Mouse (Mus musculus) neural tube, embryonic 13.5 days (tissue): ENCODE measurements around the gene Chmp2a. TPM values are rescaled to one million over a fixed set of nuclear protein-coding genes. Genes with fewer than 3 reads are reported as not detected.

Experiments used
- ATAC-seq: fragments of 200-750 bp; cut with Nextera tagmentation; 2 replicates; pipeline ENCODE4 v1.8.0; 2017; ENCODE audit warnings: low read depth, mild to moderate bottlenecking, moderate TSS enrichment, moderate library complexity
- H3K27ac ChIP-seq: fragments of 300-500 bp; sonication (generic); replicated peaks from 2 replicates; pipeline ENCODE4 v1.5.1; 2015; ENCODE audit warnings: moderate library complexity, mild to moderate bottlenecking, inconsistent platforms
- H3K27me3 ChIP-seq: fragments of 300-500 bp; sonication (generic); 2 replicates; pipeline ENCODE4 v1.6.1; 2015; ENCODE audit warnings: mild to moderate bottlenecking, inconsistent platforms
- H3K36me3 ChIP-seq: fragments of 300-500 bp; sonication (generic); 2 replicates; pipeline ENCODE4 v1.6.1; 2015; ENCODE audit warnings: mild to moderate bottlenecking, inconsistent platforms
- H3K4me1 ChIP-seq: fragments of 300-500 bp; sonication (generic); replicated peaks from 2 replicates; pipeline ENCODE4 v1.6.1; 2015; ENCODE audit warnings: inconsistent platforms
- H3K4me2 ChIP-seq: fragments of 300-500 bp; sonication (generic); 2 replicates; pipeline ENCODE4 v1.6.1; 2015; ENCODE audit warnings: inconsistent platforms, mild to moderate bottlenecking, moderate library complexity
- H3K4me3 ChIP-seq: fragments of 300-500 bp; sonication (generic); 2 replicates; pipeline ENCODE4 v1.5.1; 2015; ENCODE audit warnings: mild to moderate bottlenecking, inconsistent platforms
- H3K9ac ChIP-seq: fragments of 300-500 bp; sonication (generic); 2 replicates; pipeline ENCODE4 v1.6.1; 2015; ENCODE audit warnings: moderate library complexity, mild to moderate bottlenecking, inconsistent platforms
- H3K9me3 ChIP-seq: fragments of 300-500 bp; sonication (generic); 2 replicates; pipeline ENCODE4 v1.6.1; 2016; ENCODE audit warnings: inconsistent platforms
- WGBS: fragments of 180-500 bp; shearing (Covaris S2); methylation state at CpG from one replicate; pipeline ENCODE4 v1.1.7; 2015; 5-methylcytosine and 5-hydroxymethylcytosine counted together
- polyA plus RNA-seq: library from polyadenylated mRNA; unstranded; fragments of >200 nt; fragmentation: Nextera tagmentation; extraction: Ambion mirVana; gene quantifications from 2 replicates; pipeline ENCODE4 v1.2.1, GENCODE M21; 2015

The Chmp2a gene
- polyA plus RNA-seq, 1 experiment from 2014 or later = 189 TPM

GRCm38 (mm10) chr7:12993148-12993547, 41.5 kb downstream of the Chmp2a start:
- no peaks in the 10 kb centered on the region for H3K36me3 ChIP-seq
- no peak overlapping the region for H3K27ac ChIP-seq
- H3K4me1 ChIP-seq = no peaks in the 10 kb centered on the region
- no peak for ATAC-seq
- no peaks in the 10 kb centered on the region for H3K9me3 ChIP-seq
- H3K4me3 ChIP-seq = no peak overlapping the region
- 92% methylated on average over 10 of the region's 10 CpGs for WGBS
- no peak overlapping the region for H3K9ac ChIP-seq
- no peak overlapping the region for H3K4me2 ChIP-seq
- H3K27me3 ChIP-seq = no peaks in the 10 kb centered on the region; the same call in 1 of the 2 replicates

- ATAC-seq = no peak
- no peaks in the 10 kb centered on the region for H3K4me1 ChIP-seq
- H3K9ac ChIP-seq = no peak overlapping the region
- no peaks in the 10 kb centered on the region; the same call in 1 of the 2 replicates for H3K27me3 ChIP-seq
- no peaks in the 10 kb centered on the region for H3K36me3 ChIP-seq
- no peak overlapping the region for H3K27ac ChIP-seq
- no peaks in the 10 kb centered on the region for H3K9me3 ChIP-seq
- no peak overlapping the region for H3K4me3 ChIP-seq
- 6% methylated on average over 3 of the region's 3 CpGs for WGBS
- H3K4me2 ChIP-seq = no peak overlapping the region
These were observed 42.4 kb downstream of the Chmp2a start for GRCm38 (mm10) chr7:12992222-12992621.

GRCm38 (mm10) chr7:12987409-12988189, 47.0 kb downstream of the Chmp2a start:
- WGBS = 86% methylated on average over 8 of the region's 8 CpGs
- no peaks in the 10 kb centered on the region for H3K27me3 ChIP-seq
- H3K4me3 ChIP-seq = no peak overlapping the region
- no peak overlapping the region for H3K27ac ChIP-seq
- H3K9ac ChIP-seq = no peak overlapping the region
- H3K4me2 ChIP-seq = no peak overlapping the region
- no peaks in the 10 kb centered on the region for H3K9me3 ChIP-seq
- no peaks in the 10 kb centered on the region for H3K4me1 ChIP-seq
- H3K36me3 ChIP-seq = 0 out of 2 replicates have a peak, but pooled peaks cover 3% of the 10 kb centered on the region
- ATAC-seq = no peak

- H3K4me3 ChIP-seq = no peak overlapping the region
- H3K4me2 ChIP-seq = no peak overlapping the region
- no peaks in the 10 kb centered on the region for H3K9me3 ChIP-seq
- no peak overlapping the region for H3K27ac ChIP-seq
- H3K27me3 ChIP-seq = no peaks in the 10 kb centered on the region
- H3K9ac ChIP-seq = no peak overlapping the region
- H3K4me1 ChIP-seq = no peaks in the 10 kb centered on the region
- no peak for ATAC-seq
- H3K36me3 ChIP-seq = peaks cover 9% of the 10 kb centered on the region; the same call in 1 of the 2 replicates
- WGBS = 90% methylated on average over 8 of the region's 8 CpGs
These were observed 47.7 kb downstream of the Chmp2a start for GRCm38 (mm10) chr7:12986906-12987305.

GRCm38 (mm10) chr7:12985724-12986123, 48.9 kb downstream of the Chmp2a start:
- Histone ChIP-seq H3K4me1 (no peaks in the 10 kb centered on the region), H3K27ac (no peak overlapping the region), H3K27me3 (no peaks in the 10 kb centered on the region), H3K36me3 (peaks cover 15% of the 10 kb centered on the region; the same call in 1 of the 2 replicates), H3K4me2 (no peak overlapping the region), H3K9me3 (no peaks in the 10 kb centered on the region), H3K9ac (no peak overlapping the region), H3K4me3 (no peak overlapping the region)
- no peak for ATAC-seq
- whole genome bisulfite sequencing = 74% methylated on average over 1 of the region's 1 CpGs

Other genes with a start within 250 kb of the Chmp2a start
- 16.7 and 18.5 TPM in 2 replicates for gene Zscan18, start 231.2 kb downstream of the Chmp2a start, polyA plus RNA-seq
- gene Zfp329, start 215.9 kb downstream of the Chmp2a start, polyA plus RNA-seq = 34.3 and 35.5 TPM in 2 replicates
- 26.1 and 33.1 TPM in 2 replicates for gene Zfp110, start 200.0 kb downstream of the Chmp2a start, polyA plus RNA-seq
- gene Zfp128, start 153.6 kb downstream of the Chmp2a start, polyA plus RNA-seq = 7.6 and 8.8 TPM in 2 replicates
- gene Zscan22, start 137.0 kb downstream of the Chmp2a start, polyA plus RNA-seq = 12.6 and 14.0 TPM in 2 replicates
- 606 and 663 TPM in 2 replicates for gene Rps5, start 112.5 kb downstream of the Chmp2a start, polyA plus RNA-seq
- 0.45 and 0.70 TPM in 2 replicates for gene Rnf225, start 107.4 kb downstream of the Chmp2a start, polyA plus RNA-seq
- gene Zfp324, start 69.0 kb downstream of the Chmp2a start, polyA plus RNA-seq = 11.8 and 14.3 TPM in 2 replicates
- 12.0 and 12.4 TPM in 2 replicates for gene Zfp446, start 57.0 kb downstream of the Chmp2a start, polyA plus RNA-seq
- gene Slc27a5, start 36.6 kb downstream of the Chmp2a start, polyA plus RNA-seq = 0.21 and 0.32 TPM in 2 replicates
- 223 and 229 TPM in 2 replicates for gene Trim28, start 35.7 kb downstream of the Chmp2a start, polyA plus RNA-seq
- gene Zbtb45, start 24.8 kb downstream of the Chmp2a start, polyA plus RNA-seq = 36.2 and 37.8 TPM in 2 replicates
- 149 and 152 TPM in 2 replicates for gene Ube2m, start 3.5 kb upstream of the Chmp2a start, polyA plus RNA-seq
- gene Mzf1, start 20.0 kb upstream of the Chmp2a start, polyA plus RNA-seq = 5.6 and 6.0 TPM in 2 replicates
- 0.04 TPM in 1 of 2 replicates, not detected in the other for gene Vmn1r85, start 60.4 kb upstream of the Chmp2a start, polyA plus RNA-seq
- not detected in 2 replicates for gene Vmn1r86, start 85.1 kb upstream of the Chmp2a start, polyA plus RNA-seq
- gene Vmn1r87, start 105.3 kb upstream of the Chmp2a start, polyA plus RNA-seq = not detected in 2 replicates
- gene Vmn1r88, start 124.8 kb upstream of the Chmp2a start, polyA plus RNA-seq = not detected in 2 replicates
- gene Vmn1r89, start 178.2 kb upstream of the Chmp2a start, polyA plus RNA-seq = not detected in 2 replicates
- gene Lig1, start 242.5 kb upstream of the Chmp2a start, polyA plus RNA-seq = 31.7 and 37.7 TPM in 2 replicates
- 11.7 and 20.4 TPM in 2 replicates for gene Zswim9, start 243.9 kb upstream of the Chmp2a start, polyA plus RNA-seq